Mouse (Mus musculus): ENCODE results near the gene Bmp6.
A peak's percentile ranks its signal among the peaks of the same experiment; 100 is the strongest.

The Bmp6 gene

DNA sequence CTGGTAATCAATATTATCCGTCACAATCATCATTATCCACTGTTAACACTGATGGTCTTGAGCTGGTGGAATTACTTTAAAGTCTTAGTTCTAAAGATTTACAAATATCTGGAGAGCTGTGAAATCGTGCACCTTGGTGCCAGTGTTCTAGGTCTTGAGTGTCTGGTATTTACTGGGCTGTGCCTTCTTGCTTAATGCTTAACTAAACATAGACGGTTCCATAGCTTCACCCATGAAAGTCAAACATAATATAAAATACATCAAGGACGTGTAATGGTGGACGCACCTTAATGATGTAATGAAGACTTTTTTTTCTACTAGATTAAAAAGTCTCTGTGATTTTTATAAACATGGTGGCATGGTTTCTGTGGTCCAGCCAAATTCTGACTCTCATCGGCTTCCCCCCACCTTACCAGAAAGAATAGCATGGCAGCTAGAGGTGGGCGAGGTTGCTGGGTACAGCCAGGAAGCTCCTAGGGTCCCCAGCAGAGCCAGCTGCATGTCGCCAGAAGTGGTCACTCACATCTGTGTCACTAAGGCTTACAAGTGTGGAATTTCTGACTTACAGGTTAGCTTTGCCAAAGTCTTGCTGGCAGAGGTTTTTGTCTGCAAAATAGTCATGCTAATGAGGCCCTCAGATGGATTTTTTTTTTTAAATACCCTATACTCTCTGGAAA, 200.0 kb downstream of the Bmp6 start:
- no peak for DNase-seq (ENCODE audit: low spot score in 2 of 2)

GRCm38 (mm10) chr13:38545460-38545859, 200.6 kb downstream of the Bmp6 start:
- DNase-seq (ENCODE audit: low spot score in 2 of 2): peak in 1 of 2 experiments; percentile 14

GRCm38 (mm10) chr13:38546754-38547153, 201.8 kb downstream of the Bmp6 start:
- no peak for DNase-seq (ENCODE audit: low spot score in 2 of 2)

DNA sequence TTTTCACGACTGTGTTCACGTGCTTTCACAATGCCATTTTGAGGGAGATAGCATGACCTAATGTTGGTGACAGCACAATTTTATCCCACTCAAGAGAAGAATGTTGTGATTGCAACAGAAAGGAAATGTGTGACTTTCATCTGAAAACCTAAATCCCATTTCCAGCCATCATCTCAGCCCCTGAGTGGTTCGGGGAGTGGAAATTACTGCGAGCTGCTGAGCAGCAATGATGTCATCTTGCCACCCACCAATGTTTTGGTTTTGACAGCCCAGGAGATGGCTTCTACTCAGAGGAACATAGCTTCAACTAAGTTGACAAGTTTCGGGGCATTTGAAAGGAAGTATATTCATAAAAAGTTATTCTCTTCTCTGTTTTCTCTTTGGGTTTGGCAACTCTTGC, 202.8 kb downstream of the Bmp6 start:
- no peak for DNase-seq (ENCODE audit: low spot score in 2 of 2)

DNA sequence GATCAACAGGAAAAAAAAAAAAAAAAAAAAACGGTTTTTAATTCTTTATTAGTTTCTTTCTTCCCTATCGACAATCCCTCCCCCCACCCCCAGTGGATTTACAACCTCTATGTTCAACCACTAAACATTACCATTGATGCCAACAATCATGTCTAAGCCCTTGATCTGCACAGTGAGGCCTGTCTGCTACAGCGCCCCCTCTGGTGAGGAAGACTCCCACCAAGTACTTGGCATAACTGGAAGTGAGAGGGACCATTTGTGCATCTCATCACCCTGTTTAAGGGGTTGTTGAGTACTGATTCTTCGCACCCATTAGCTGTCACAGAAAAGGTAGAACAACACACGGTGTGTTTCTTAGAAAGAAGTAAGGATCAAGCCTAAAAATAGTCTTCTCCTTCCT, 203.8 kb downstream of the Bmp6 start:
- DNase-seq (ENCODE audit: low spot score in 2 of 2): no peak
